Mouse (Mus musculus): ENCODE results near the gene Dnajc11. TPM values are rescaled to one million over a fixed set of nuclear protein-coding genes. Genes with fewer than 3 reads are reported as not detected.

Dnajc11 gene
- polyA plus RNA-seq, 1 experiment from 2014 or later = 91.3 TPM

DNA sequence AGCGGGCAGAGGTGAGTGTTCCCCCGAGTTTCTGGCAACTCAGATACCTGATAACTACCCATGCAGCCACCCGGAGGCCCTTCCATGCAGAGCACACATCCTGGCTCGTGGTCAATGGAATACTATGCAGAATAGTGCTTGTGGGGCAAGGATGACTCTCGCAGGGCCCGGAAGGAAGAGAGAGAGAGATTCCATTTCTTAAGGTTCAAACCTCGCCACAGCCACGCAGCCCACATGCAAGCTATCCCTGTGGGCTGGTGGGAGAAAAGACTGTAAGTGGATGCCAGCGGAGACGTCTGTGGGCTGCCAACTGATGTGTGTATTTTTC is 54.5 kb downstream of the Dnajc11 start:
- Histone ChIP-seq H3K36me3 (ENCODE audit: control insufficient read depth, insufficient read depth, low read length) (peaks cover 14% of the 10 kb centered on the region), H3K4me1 (ENCODE audit: control insufficient read depth, insufficient read depth, low read length) (peaks cover 7% of the 10 kb centered on the region), H3K4me3 (ENCODE audit: low read depth, low read length) (peak overlapping the region; percentile 86), H3K27me3 (ENCODE audit: control insufficient read depth, insufficient read depth, low read length) (no peaks in the 10 kb centered on the region), H3K27ac (ENCODE audit: low read depth, low read length) (no peak overlapping the region), H3K9me3 (ENCODE audit: control insufficient read depth, low read length) (no peaks in the 10 kb centered on the region), H3K9ac (ENCODE audit: low read length) (peak overlapping the region; percentile 87), H3K4me2 (ENCODE audit: low read depth) (peak overlapping the region; percentile 84)
- ATAC-seq (ENCODE audit: insufficient read depth, low FRiP score, low TSS enrichment) = no peak
- DNase-seq (ENCODE audit: low spot score) = no peak
- WGBS = 31% methylated on average over 10 of the region's 10 CpGs

DNA sequence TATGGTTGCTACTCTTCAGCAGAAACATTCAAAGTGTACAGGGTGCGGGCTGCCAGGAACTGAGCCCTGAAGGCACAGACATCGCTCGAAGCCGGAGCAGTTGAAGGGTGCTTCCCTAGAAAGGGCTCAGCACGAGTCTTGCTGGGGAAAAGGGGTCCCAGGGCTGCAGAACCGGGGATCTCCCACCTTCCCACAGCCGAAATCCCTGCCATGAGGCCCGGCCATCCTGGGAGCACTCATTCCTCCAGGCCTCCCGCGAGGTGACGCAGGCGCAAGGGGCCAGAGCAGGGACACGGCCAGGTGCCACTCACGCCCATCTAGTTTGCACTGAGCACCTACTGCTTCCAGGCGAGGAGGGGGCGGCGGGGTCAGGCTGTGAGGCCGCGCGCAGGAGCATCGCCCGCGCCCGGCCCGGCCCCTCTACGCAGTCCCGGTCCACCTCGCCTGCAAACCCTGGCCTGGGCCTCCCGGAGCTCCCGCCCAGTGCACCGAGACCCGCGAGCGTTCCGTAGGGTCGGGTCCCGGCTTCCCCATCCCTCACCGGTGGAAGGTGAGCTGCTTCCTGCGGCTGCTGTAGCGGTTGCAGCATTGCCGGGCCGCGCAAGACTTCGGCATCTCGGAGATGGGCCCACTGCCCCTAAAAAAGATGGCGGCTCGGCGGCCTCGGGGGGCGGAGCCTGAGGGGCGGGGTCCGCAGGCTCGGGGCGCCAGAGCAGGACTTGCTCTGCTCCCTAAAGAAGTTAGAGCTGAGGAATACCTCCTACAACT is 55.0 kb downstream of the Dnajc11 start, which contains the start of gene Thap3:
Thap3 (minus strand) TSS at position 656 of the 768 bp plus-strand sequence.
- Histone ChIP-seq H3K27me3 (ENCODE audit: control insufficient read depth, insufficient read depth, low read length) (no peaks in the 10 kb centered on the region), H3K4me1 (ENCODE audit: control insufficient read depth, insufficient read depth, low read length) (peaks cover 8% of the 10 kb centered on the region), H3K9me3 (ENCODE audit: control insufficient read depth, low read length) (no peaks in the 10 kb centered on the region), H3K9ac (ENCODE audit: low read length) (peak within 1 kb of the TSS; percentile 87), H3K4me3 (ENCODE audit: low read depth, low read length) (peak within 1 kb of the TSS; percentile 86), H3K27ac (ENCODE audit: low read depth, low read length) (peak within 1 kb of the TSS; percentile 70; the same call in 1 of the 2 replicates), H3K4me2 (ENCODE audit: low read depth) (peak within 1 kb of the TSS; percentile 84), H3K36me3 (ENCODE audit: control insufficient read depth, insufficient read depth, low read length) (peaks cover 14% of the 10 kb centered on the region)
- ATAC-seq (ENCODE audit: insufficient read depth, low FRiP score, low TSS enrichment) = peak; percentile 77
- under 1% methylated on average over 54 of the region's 54 CpGs for WGBS
- peak; percentile 82 for DNase-seq (ENCODE audit: low spot score)

DNA sequence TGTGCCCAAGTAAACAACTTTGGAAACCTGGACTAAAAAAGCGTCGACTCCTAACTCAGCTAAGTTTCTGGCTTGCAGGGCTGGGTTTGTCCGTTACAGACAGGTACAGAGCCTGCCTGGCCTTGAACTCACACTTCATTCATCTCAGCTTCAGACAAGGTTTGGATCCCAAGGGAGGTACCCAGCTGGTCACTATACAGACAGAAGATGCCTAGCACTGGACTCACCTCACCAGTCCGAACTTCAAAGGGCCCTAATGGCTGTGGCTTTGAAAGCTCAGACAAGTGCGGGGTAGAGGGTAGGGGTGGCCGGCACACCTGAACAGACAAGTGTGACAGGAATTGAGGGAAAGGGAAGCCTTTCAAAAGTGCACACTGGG is 55.6 kb downstream of the Dnajc11 start:
- ATAC-seq (ENCODE audit: insufficient read depth, low FRiP score, low TSS enrichment) = peak; percentile 29
- no peak overlapping the region for H3K9ac ChIP-seq (ENCODE audit: low read length)
- peaks cover 14% of the 10 kb centered on the region for H3K36me3 ChIP-seq (ENCODE audit: control insufficient read depth, insufficient read depth, low read length)
- peaks cover 13% of the 10 kb centered on the region for H3K4me1 ChIP-seq (ENCODE audit: control insufficient read depth, insufficient read depth, low read length)
- no peaks in the 10 kb centered on the region for H3K9me3 ChIP-seq (ENCODE audit: control insufficient read depth, low read length)
- peak overlapping the region; percentile 84 for H3K4me2 ChIP-seq (ENCODE audit: low read depth)
- WGBS = 25% methylated on average over 6 of the region's 6 CpGs
- DNase-seq (ENCODE audit: low spot score) = no peak
- H3K4me3 ChIP-seq (ENCODE audit: low read depth, low read length) = peak overlapping the region; percentile 86
- no peak overlapping the region for H3K27ac ChIP-seq (ENCODE audit: low read depth, low read length)
- no peaks in the 10 kb centered on the region for H3K27me3 ChIP-seq (ENCODE audit: control insufficient read depth, insufficient read depth, low read length)

DNA sequence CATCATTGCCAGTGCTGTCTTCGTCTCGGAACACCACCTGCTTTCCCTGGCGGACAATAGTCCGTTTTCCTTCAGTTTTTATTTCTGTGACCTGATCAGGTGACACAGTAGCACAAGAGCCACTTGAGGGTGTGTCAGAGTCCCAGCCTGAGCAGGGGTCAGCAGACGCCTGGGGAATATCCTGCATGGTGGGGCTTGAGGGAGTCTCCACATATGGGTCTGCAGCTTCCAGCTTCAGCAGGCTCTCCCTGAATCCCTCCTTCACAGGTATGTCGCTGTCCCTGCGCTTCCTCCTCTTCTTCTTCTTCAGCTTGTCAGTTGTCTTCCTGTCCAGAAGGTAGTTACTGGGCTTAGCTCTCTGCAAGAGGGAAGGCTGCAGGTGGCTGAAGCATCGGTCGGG is 58.6 kb downstream of the Dnajc11 start:
- WGBS = 93% methylated on average over 9 of the region's 9 CpGs
- H3K4me1 ChIP-seq (ENCODE audit: control insufficient read depth, insufficient read depth, low read length) = peaks cover 19% of the 10 kb centered on the region

DNA sequence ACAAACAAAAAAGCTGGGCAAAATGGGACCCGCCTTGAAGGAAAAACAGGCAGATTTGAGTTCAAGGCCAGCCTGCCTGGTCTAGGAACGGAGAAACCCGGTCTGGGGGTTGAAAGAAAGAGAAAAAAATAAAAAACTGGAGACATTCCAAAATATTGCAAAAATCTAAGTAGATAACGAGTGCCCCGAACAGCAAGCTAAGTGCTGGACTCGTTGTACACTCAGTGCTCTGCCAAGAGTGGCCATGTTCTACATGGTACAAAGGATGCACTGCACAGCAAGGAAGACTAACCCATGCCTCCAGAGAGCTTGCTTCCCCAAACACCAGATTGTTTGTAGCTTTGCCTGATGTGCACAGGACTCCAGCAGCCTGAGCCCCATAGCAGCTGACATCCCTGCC is 59.5 kb downstream of the Dnajc11 start:
- H3K36me3 ChIP-seq (ENCODE audit: control insufficient read depth, insufficient read depth, low read length) = peaks cover 14% of the 10 kb centered on the region
- 92% methylated on average over 6 of the region's 6 CpGs for WGBS
- H3K9me3 ChIP-seq (ENCODE audit: control insufficient read depth, low read length) = no peaks in the 10 kb centered on the region
- no peak overlapping the region for H3K4me2 ChIP-seq (ENCODE audit: low read depth)
- no peak overlapping the region for H3K27ac ChIP-seq (ENCODE audit: low read depth, low read length)
- DNase-seq (ENCODE audit: low spot score) (no peak), ATAC-seq (ENCODE audit: insufficient read depth, low FRiP score, low TSS enrichment) (no peak)
- no peaks in the 10 kb centered on the region for H3K27me3 ChIP-seq (ENCODE audit: control insufficient read depth, insufficient read depth, low read length)
- no peak overlapping the region for H3K9ac ChIP-seq (ENCODE audit: low read length)
- H3K4me3 ChIP-seq (ENCODE audit: low read depth, low read length) = no peak overlapping the region
- peaks cover 16% of the 10 kb centered on the region for H3K4me1 ChIP-seq (ENCODE audit: control insufficient read depth, insufficient read depth, low read length)

More for the DNA sequence above, 58.6 kb downstream of the Dnajc11 start:
- no peak overlapping the region for H3K27ac ChIP-seq (ENCODE audit: low read depth, low read length)
- H3K4me2 ChIP-seq (ENCODE audit: low read depth) = no peak overlapping the region
- H3K27me3 ChIP-seq (ENCODE audit: control insufficient read depth, insufficient read depth, low read length) = no peaks in the 10 kb centered on the region
- peaks cover 14% of the 10 kb centered on the region for H3K36me3 ChIP-seq (ENCODE audit: control insufficient read depth, insufficient read depth, low read length)
- ATAC-seq (ENCODE audit: insufficient read depth, low FRiP score, low TSS enrichment) (no peak), DNase-seq (ENCODE audit: low spot score) (no peak)
- no peaks in the 10 kb centered on the region for H3K9me3 ChIP-seq (ENCODE audit: control insufficient read depth, low read length)
- no peak overlapping the region for H3K4me3 ChIP-seq (ENCODE audit: low read depth, low read length)
- H3K9ac ChIP-seq (ENCODE audit: low read length) = no peak overlapping the region

DNA sequence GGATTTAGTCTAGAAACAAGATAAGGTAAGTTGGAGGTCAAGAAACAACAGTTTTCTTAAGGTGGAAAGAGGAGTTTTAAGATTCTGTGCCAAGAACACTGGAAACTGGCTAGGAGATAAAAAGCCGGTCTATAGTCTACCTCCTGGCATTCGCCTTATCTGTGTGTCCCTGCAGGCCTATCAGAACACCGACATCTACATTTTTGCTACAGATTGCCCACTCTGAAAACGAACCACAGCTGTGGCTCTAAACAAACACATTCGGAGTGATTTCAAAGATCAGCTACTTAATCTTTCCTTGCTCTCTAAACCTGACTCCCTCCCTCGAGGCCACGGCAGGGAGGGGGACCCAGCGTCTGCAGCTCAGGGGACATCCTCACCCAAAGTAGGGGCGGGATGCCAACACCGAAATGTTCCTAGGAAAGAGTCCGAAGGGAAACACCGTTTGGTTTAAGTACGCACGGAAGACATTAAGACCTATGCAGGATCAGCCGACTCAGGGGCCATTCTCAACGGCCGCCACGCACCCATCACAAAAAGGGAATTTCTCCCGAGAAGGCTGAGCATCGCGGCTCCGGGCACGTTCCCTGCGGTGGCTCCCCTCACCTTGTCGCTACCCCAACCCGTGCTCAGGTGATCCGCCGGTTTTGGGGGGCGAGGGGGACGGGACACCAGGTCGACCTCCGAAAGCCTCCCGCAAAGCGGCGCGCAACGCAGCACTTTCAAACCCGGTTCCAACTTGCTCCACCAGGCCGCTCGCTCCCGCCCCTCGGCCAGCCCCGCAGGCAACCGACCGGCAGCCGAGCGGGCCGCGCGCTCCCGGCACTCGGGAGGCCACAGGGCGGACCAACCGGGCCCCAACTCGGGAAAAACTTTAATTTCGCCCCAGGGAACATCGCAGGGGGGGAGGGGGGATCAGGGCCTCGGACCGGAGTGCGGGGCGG is 61.0 kb downstream of the Dnajc11 start:
- Histone ChIP-seq H3K4me3 (ENCODE audit: low read depth, low read length) (peak overlapping the region; percentile 100), H3K4me1 (ENCODE audit: control insufficient read depth, insufficient read depth, low read length) (peaks cover 13% of the 10 kb centered on the region; the same call in 1 of the 2 replicates), H3K36me3 (ENCODE audit: control insufficient read depth, insufficient read depth, low read length) (peaks cover 14% of the 10 kb centered on the region), H3K27ac (ENCODE audit: low read depth, low read length) (peak overlapping the region; percentile 60; the same call in 1 of the 2 replicates), H3K9me3 (ENCODE audit: control insufficient read depth, low read length) (no peaks in the 10 kb centered on the region), H3K27me3 (ENCODE audit: control insufficient read depth, insufficient read depth, low read length) (no peaks in the 10 kb centered on the region), H3K4me2 (ENCODE audit: low read depth) (peak overlapping the region; percentile 88), H3K9ac (ENCODE audit: low read length) (peak overlapping the region; percentile 85)
- DNase-seq (ENCODE audit: low spot score) (peak; percentile 57), ATAC-seq (ENCODE audit: insufficient read depth, low FRiP score, low TSS enrichment) (no peak)
- under 1% methylated on average over 57 of the region's 61 CpGs for WGBS

DNA sequence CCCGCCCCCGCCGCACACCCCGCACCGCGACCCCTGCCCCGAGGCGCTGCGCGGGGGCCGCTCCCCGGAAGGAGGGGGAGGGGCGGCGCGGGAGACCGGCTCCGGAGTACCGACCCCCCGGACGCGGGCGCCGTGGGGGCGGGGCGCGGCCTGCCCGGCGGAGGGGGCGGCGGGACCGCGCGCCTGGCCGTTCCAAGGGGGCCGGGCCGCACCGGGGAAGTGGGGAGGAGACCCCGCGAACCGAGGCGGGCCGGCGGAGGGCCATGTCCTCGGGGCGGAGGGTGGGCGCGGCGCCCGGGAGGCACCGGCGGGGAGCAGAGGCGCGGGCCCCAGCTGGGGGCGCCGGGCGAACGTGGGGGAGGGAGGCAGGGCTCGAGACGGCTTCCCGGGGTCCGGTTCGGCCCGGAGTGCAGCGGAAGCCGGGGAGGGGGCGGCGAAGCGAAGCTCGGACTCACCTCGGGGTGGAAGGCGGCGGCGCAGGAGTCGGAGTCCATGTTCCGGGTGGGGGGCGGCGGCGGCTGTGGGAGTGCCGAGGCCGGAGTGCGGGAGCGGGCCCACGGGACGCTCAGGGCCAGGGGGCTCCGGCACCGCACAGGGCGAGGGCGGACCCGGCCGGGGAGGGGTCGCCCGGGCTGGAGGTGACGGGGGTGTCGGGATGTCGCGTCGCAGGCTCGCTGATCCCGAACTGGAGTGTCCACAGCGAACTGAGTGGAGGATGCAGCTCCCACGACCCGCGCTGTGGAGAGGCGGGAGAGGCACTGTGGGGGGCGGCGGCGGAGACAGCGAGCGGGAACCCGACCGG is 62.1 kb downstream of the Dnajc11 start:
- DNase-seq (ENCODE audit: low spot score) = no peak
- Histone ChIP-seq H3K9me3 (ENCODE audit: control insufficient read depth, low read length) (no peaks in the 10 kb centered on the region), H3K36me3 (ENCODE audit: control insufficient read depth, insufficient read depth, low read length) (peaks cover 13% of the 10 kb centered on the region), H3K4me3 (ENCODE audit: low read depth, low read length) (peak overlapping the region; percentile 100), H3K4me2 (ENCODE audit: low read depth) (peak overlapping the region; percentile 88), H3K9ac (ENCODE audit: low read length) (peak overlapping the region; percentile 85), H3K27me3 (ENCODE audit: control insufficient read depth, insufficient read depth, low read length) (no peaks in the 10 kb centered on the region), H3K4me1 (ENCODE audit: control insufficient read depth, insufficient read depth, low read length) (peaks cover 13% of the 10 kb centered on the region; the same call in 1 of the 2 replicates), H3K27ac (ENCODE audit: low read depth, low read length) (peak overlapping the region; percentile 60)
- under 1% methylated on average over 51 of the region's 111 CpGs for WGBS
- peak; percentile 65; the same call in 1 of the 2 replicates for ATAC-seq (ENCODE audit: insufficient read depth, low FRiP score, low TSS enrichment)

Measured in neural tube, embryonic 11.5 days (tissue).